Mouse (Mus musculus) ES-E14 (cell line): Measurements from ENCODE around the gene Wnk2.

Source experiments
- CHD2 ChIP-seq: IDR thresholded peaks from 2 replicates; pipeline ENCODE4 v1.6.1; 2014; ENCODE audit warnings: mild to moderate bottlenecking, low read depth, low read length, inconsistent platforms
- HCFC1 ChIP-seq: IDR thresholded peaks from 2 replicates; pipeline ENCODE4 v1.6.1; 2012; ENCODE audit warnings: low read length, inconsistent platforms, borderline replicate concordance; ENCODE audit not compliant: insufficient read depth
- MAFK ChIP-seq: IDR thresholded peaks from 2 replicates; pipeline ENCODE4 v1.6.1; 2014; ENCODE audit warnings: mild to moderate bottlenecking, low read depth, low read length, inconsistent platforms; ENCODE audit not compliant: insufficient read depth
- ZNF384 ChIP-seq: IDR thresholded peaks from 2 replicates; pipeline ENCODE4 v1.6.1; 2012; ENCODE audit warnings: low read depth, low read length, inconsistent platforms

GRCm38 (mm10) chr13:49169448-49170207, 21.8 kb upstream of the Wnk2 start:
- TF ChIP-seq CHD2 (no peak), HCFC1 (no peak), ZNF384 (no peak), MAFK (no peak)
